Mouse (Mus musculus): Measurements from ENCODE around the gene Galm. TPM values are rescaled to one million over a fixed set of nuclear protein-coding genes. Genes with fewer than 3 reads are reported as not detected.

Galm gene
- polyA plus RNA-seq, 1 experiment from 2014 or later: 25.4 TPM

DNA sequence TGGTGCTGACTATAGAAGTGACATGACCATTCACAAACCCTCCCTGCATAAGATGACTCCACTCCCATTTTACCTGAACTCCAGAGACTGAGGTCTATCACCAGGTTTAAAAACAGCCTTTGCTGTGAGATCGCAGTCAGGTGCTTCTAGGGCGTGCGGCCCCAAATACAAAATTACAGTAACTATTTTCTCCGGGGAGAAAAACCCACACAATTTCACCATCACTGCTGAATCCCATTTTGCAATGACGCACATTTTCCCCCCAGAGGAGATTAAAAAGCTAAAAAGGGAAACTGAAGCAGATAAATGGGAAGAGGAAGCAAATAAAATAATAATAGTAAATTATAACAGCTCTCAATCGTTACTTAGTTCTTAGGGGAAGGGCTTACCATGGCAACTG lies 27.4 kb upstream of the Galm start:
- no peaks in the 10 kb centered on the region for H3K9me3 ChIP-seq (replicated peaks; ENCODE audit: low read length)
- 76% methylated on average over 6 of the region's 6 CpGs for WGBS
- H3K36me3 ChIP-seq (ENCODE audit: insufficient read depth, low read length): no peaks in the 10 kb centered on the region
- DNase-seq (ENCODE audit: low spot score): no peak
- H3K4me2 ChIP-seq (ENCODE audit: low read length): no peak overlapping the region
- H3K27ac ChIP-seq: no peak overlapping the region
- no peak overlapping the region for H3K4me3 ChIP-seq (replicated peaks; ENCODE audit: low read depth, low read length)
- no peak overlapping the region for H3K9ac ChIP-seq (ENCODE audit: low read depth, low read length)
- no peak for TF ChIP-seq CTCF (IDR thresholded peaks at IDR 0.05; ENCODE audit: low read depth)
- no peak for ATAC-seq (replicated peaks; ENCODE audit: low FRiP score, low read depth)
- no peaks in the 10 kb centered on the region for H3K27me3 ChIP-seq (ENCODE audit: insufficient read depth, low read length)
- 0 out of 2 replicates have a peak, but pooled peaks cover 5% of the 10 kb centered on the region for H3K4me1 ChIP-seq (replicated peaks; ENCODE audit: insufficient read depth, low read length)

DNA sequence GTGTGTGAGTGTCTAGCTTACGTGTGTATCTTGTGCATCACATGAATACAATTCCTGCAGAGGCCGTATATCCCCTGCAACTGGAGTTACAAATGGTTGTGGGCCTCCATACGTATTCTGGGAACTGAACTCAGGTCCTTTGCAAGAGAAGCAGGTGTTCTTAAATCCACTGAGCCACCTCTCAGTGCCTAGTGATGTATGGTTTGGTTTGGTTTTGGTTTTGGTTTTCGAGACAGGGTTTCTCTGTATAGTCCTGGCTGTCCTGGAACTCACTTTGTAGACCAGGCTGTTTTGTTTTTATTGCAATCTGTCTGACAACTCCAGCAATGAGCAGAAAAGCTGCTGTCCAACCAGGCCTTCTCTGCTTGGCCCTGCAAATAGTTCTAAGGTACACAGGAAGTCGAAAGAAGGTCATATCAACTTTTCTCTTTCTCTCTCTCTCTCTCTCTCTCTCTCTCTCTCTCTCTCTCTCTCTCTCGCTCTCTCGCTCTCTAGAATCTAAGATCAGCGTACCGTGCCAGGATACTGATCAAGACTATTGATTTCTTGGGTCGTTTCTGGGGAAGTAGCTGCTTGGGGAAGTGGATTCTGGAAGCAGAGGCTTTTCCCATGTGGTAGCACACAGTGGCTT lies 21.8 kb upstream of the Galm start:
- no peak overlapping the region for H3K4me3 ChIP-seq (replicated peaks; ENCODE audit: low read depth, low read length)
- no peaks in the 10 kb centered on the region for H3K4me1 ChIP-seq (replicated peaks; ENCODE audit: insufficient read depth, low read length)
- no peak for TF ChIP-seq CTCF (IDR thresholded peaks at IDR 0.05; ENCODE audit: low read depth)
- no peak overlapping the region for H3K9ac ChIP-seq (ENCODE audit: low read depth, low read length)
- H3K9me3 ChIP-seq (replicated peaks; ENCODE audit: low read length): no peaks in the 10 kb centered on the region; the same call in 1 of the 2 replicates
- no peaks in the 10 kb centered on the region for H3K27me3 ChIP-seq (ENCODE audit: insufficient read depth, low read length)
- no peak overlapping the region for H3K4me2 ChIP-seq (ENCODE audit: low read length)
- no peak overlapping the region for H3K27ac ChIP-seq
- DNase-seq (ENCODE audit: low spot score): no peak
- WGBS: 81% methylated on average over 10 of the region's 10 CpGs
- H3K36me3 ChIP-seq (ENCODE audit: insufficient read depth, low read length): no peaks in the 10 kb centered on the region
- no peak for ATAC-seq (replicated peaks; ENCODE audit: low FRiP score, low read depth)

DNA sequence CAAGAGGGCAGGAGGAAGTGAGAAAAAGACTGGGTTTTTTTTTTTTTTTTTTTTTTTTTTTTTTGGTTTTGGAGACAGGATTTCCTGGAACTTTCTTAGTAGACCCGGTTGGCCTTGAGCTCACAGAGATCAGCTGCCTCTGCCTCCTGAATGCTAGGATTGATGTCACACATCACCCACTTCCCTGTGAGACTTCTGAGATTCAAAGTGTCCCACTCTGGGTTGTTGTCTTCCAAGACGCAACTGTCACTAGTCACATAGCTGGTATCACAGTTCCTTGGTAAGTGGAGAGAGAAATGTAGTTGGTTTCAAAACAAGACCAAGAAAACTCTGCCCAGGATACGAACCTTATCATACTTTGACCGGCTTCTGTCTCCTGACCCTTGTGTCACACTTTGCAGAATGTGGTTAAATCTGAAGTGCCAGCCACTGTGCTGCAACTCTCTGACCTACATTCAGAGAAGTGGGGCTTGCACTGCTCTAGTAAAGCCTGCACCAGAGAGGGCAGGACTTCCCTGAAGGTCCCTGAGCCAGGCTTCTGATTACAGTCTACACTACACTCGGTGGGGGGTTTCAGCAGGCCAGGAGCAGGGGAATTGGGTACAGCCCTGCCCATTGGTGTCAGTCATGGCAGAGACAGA lies 14.5 kb upstream of the Galm start:
- H3K4me1 ChIP-seq (replicated peaks; ENCODE audit: insufficient read depth, low read length): no peaks in the 10 kb centered on the region
- 67% methylated on average over 5 of the region's 5 CpGs for WGBS
- no peaks in the 10 kb centered on the region for H3K36me3 ChIP-seq (ENCODE audit: insufficient read depth, low read length)
- no peak overlapping the region for H3K9ac ChIP-seq (ENCODE audit: low read depth, low read length)
- H3K4me2 ChIP-seq (ENCODE audit: low read length): no peak overlapping the region
- no peaks in the 10 kb centered on the region for H3K27me3 ChIP-seq (ENCODE audit: insufficient read depth, low read length)
- H3K9me3 ChIP-seq (replicated peaks; ENCODE audit: low read length): no peaks in the 10 kb centered on the region; the same call in 1 of the 2 replicates
- DNase-seq (ENCODE audit: low spot score) (no peak), ATAC-seq (replicated peaks; ENCODE audit: low FRiP score, low read depth) (no peak)
- H3K27ac ChIP-seq: no peak overlapping the region; the same call in 1 of the 2 replicates
- no peak overlapping the region for H3K4me3 ChIP-seq (replicated peaks; ENCODE audit: low read depth, low read length)
- TF ChIP-seq CTCF (IDR thresholded peaks at IDR 0.05; ENCODE audit: low read depth): no peak

DNA sequence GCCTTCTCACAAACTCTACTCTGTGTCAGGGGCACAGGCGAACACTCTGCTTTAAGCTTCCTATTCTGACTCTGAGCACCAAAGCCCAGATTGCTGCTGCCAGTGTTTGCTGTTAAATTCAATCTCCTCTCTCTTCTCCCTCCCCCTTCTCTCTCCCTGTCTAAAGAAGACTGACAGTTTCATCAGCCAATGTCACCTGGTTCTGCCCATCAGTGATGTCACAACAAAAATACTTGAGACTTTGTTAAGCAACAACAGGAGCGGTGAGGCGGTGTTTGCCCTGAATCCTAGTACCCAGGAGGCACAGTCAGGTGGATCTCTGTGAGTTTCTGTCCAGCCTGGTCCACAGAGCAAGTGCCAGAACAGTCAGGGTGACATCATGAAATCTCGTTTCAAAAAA lies 13.8 kb upstream of the Galm start:
- TF ChIP-seq CTCF (IDR thresholded peaks at IDR 0.05; ENCODE audit: low read depth): no peak
- ATAC-seq (replicated peaks; ENCODE audit: low FRiP score, low read depth) (no peak), DNase-seq (ENCODE audit: low spot score) (no peak)
- Histone ChIP-seq H3K4me1 (replicated peaks; ENCODE audit: insufficient read depth, low read length) (no peaks in the 10 kb centered on the region), H3K27me3 (ENCODE audit: insufficient read depth, low read length) (no peaks in the 10 kb centered on the region), H3K4me3 (replicated peaks; ENCODE audit: low read depth, low read length) (no peak overlapping the region), H3K9me3 (replicated peaks; ENCODE audit: low read length) (no peaks in the 10 kb centered on the region; the same call in 1 of the 2 replicates), H3K27ac (no peak overlapping the region), H3K4me2 (ENCODE audit: low read length) (no peak overlapping the region), H3K9ac (ENCODE audit: low read depth, low read length) (no peak overlapping the region), H3K36me3 (ENCODE audit: insufficient read depth, low read length) (no peaks in the 10 kb centered on the region)
- 88% methylated on average over 4 of the region's 4 CpGs for WGBS

DNA sequence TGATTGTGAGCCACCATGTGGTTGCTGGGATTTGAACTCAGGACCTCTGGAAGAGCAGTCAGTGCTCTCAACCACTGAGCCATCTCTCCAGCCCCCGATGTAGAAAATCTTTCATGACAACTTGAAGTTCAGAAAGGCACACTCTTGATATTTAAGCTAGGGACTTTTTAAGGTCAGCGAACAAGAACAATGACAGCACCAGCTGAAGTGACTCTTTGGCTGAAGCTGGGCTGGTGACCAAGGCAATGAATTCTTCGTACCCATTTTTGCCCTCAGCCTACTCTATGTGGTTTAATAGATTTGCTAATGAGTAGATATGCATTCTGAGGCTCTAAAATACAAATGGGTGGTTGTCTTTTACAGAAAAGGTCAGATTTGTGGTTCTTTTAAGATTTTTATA lies 6.9 kb upstream of the Galm start:
- Histone ChIP-seq H3K27ac (no peak overlapping the region), H3K36me3 (ENCODE audit: insufficient read depth, low read length) (no peaks in the 10 kb centered on the region), H3K4me1 (replicated peaks; ENCODE audit: insufficient read depth, low read length) (no peaks in the 10 kb centered on the region), H3K9ac (ENCODE audit: low read depth, low read length) (no peak overlapping the region), H3K4me3 (replicated peaks; ENCODE audit: low read depth, low read length) (no peak overlapping the region), H3K4me2 (ENCODE audit: low read length) (no peak overlapping the region), H3K27me3 (ENCODE audit: insufficient read depth, low read length) (no peaks in the 10 kb centered on the region), H3K9me3 (replicated peaks; ENCODE audit: low read length) (no peaks in the 10 kb centered on the region)
- 75% methylated on average over 3 of the region's 3 CpGs for WGBS
- DNase-seq (ENCODE audit: low spot score) (no peak), ATAC-seq (replicated peaks; ENCODE audit: low FRiP score, low read depth) (no peak)
- TF ChIP-seq CTCF (IDR thresholded peaks at IDR 0.05; ENCODE audit: low read depth): no peak

DNA sequence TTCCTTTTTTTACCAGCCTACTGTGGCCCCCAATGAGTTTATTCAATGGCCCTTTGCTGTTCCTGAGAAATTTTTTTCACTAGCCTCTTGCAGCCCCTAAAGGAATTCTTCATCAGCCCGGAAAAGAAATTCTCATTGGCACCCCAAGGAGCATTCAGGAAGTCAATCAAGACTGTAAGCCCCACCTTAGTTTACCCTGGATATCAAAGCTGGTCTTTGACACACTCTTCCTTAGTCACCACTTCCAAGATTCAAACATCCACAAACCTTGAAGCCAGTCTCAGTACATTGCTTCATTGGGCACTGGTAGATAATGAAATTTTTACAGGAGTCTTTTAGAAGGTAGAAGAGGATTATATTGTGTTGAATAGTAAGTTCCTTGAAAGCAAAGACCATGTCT lies 5.4 kb upstream of the Galm start:
- H3K27me3 ChIP-seq (ENCODE audit: insufficient read depth, low read length): no peaks in the 10 kb centered on the region
- DNase-seq (ENCODE audit: low spot score) (no peak), ATAC-seq (replicated peaks; ENCODE audit: low FRiP score, low read depth) (no peak)
- H3K27ac ChIP-seq: no peak overlapping the region
- H3K4me2 ChIP-seq (ENCODE audit: low read length): no peak overlapping the region
- H3K4me3 ChIP-seq (replicated peaks; ENCODE audit: low read depth, low read length): no peak overlapping the region
- no peak for TF ChIP-seq CTCF (IDR thresholded peaks at IDR 0.05; ENCODE audit: low read depth)
- H3K4me1 ChIP-seq (replicated peaks; ENCODE audit: insufficient read depth, low read length): no peaks in the 10 kb centered on the region
- no peaks in the 10 kb centered on the region for H3K9me3 ChIP-seq (replicated peaks; ENCODE audit: low read length)
- no peak overlapping the region for H3K9ac ChIP-seq (ENCODE audit: low read depth, low read length)
- 56% methylated on average over 1 of the region's 1 CpGs for WGBS
- H3K36me3 ChIP-seq (ENCODE audit: insufficient read depth, low read length): no peaks in the 10 kb centered on the region
